Mouse (Mus musculus) spleen, postnatal 4 days (tissue): ENCODE results near the gene Fgl2.
"Not testable (repeated sequence)": the region's sequence is repeated elsewhere in the genome, so short reads cannot be mapped to it uniquely, and the experiment has no call there.

Source experiments
- DNase-seq, 2 experiments: peaks; one replicate each; pipeline ENCODE4 v3.0.0; 2022; ENCODE audit warnings: low spot score in 2 of 2

Gene Fgl2

GRCm38 (mm10) chr5:21372493-21373179, at the start of gene Fgl2:
TSS of gene Fgl2 (plus strand) at chr5:21372642.
- peak; percentile 35 to 73 for DNase-seq

GRCm38 (mm10) chr5:21326494-21326893, 45.9 kb upstream of the Fgl2 start:
- DNase-seq = peak; percentile 76 to 90

- no peak for DNase-seq
These were observed 43.9 kb upstream of the Fgl2 start for GRCm38 (mm10) chr5:21328560-21328959.

GRCm38 (mm10) chr5:21329672-21330665, 42.5 kb upstream of the Fgl2 start:
- DNase-seq = no peak

GRCm38 (mm10) chr5:21331656-21332055, 40.8 kb upstream of the Fgl2 start:
- DNase-seq = no peak

- no peak for DNase-seq
These were observed 40.3 kb upstream of the Fgl2 start for GRCm38 (mm10) chr5:21332119-21332518.

- not testable (repeated sequence) for DNase-seq
These were observed 30.2 kb upstream of the Fgl2 start for GRCm38 (mm10) chr5:21342265-21342664.

- DNase-seq = no peak
These were observed 24.1 kb upstream of the Fgl2 start for GRCm38 (mm10) chr5:21348366-21348765.

GRCm38 (mm10) chr5:21351678-21352077, 20.8 kb upstream of the Fgl2 start:
- no peak for DNase-seq

GRCm38 (mm10) chr5:21358648-21359047, 13.8 kb upstream of the Fgl2 start:
- DNase-seq = no peak

- DNase-seq = no peak
These were observed 9.1 kb upstream of the Fgl2 start for GRCm38 (mm10) chr5:21363343-21363742.

GRCm38 (mm10) chr5:21366338-21367053, 5.9 kb upstream of the Fgl2 start:
- DNase-seq = no peak

GRCm38 (mm10) chr5:21367514-21367913, 4.9 kb upstream of the Fgl2 start:
- no peak for DNase-seq

GRCm38 (mm10) chr5:21370218-21370947, 2.1 kb upstream of the Fgl2 start:
- no peak for DNase-seq

- no peak for DNase-seq
These were observed 522 bp upstream of the Fgl2 start for GRCm38 (mm10) chr5:21371920-21372319.

- no peak for DNase-seq
These were observed 707 bp downstream of the Fgl2 start for GRCm38 (mm10) chr5:21373180-21373518.

- no peak for DNase-seq
These were observed 4.5 kb downstream of the Fgl2 start for GRCm38 (mm10) chr5:21376935-21377334.

- DNase-seq = no peak
These were observed 6.0 kb downstream of the Fgl2 start for GRCm38 (mm10) chr5:21378397-21378796.

GRCm38 (mm10) chr5:21381986-21382385, 9.5 kb downstream of the Fgl2 start:
- DNase-seq = no peak

- no peak for DNase-seq
These were observed 10.2 kb downstream of the Fgl2 start for GRCm38 (mm10) chr5:21382678-21383077.
